Mouse (Mus musculus): ENCODE measurements around the gene Sema6c.

DNA sequence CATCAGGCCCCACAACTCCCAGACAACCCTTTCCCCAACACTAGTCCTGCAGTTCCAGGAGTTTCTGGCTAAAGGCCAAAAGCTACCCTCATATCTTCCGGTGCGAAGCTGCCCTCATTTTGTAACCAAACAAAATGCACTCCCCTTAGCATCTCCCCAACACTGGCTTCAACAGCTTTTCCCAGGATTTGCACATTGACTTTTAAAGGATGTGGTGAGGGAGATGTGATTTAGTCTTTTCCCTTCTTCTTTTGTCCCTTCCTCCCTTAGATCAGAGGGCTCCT lies 2.0 kb downstream of the Sema6c start:
- no peak for TF ChIP-seq CTCF (IDR thresholded peaks at IDR 0.05; ENCODE audit: low read depth)
- no peak for TF ChIP-seq EP300 (optimal IDR thresholded peaks at IDR 0.05)

Measured in stomach, postnatal 0 days (tissue).